8 mouse cellular contexts compared by ENCODE assay signal in genomic region chr1:132008881-132009644, GRCm38 (mm10). TPM values are rescaled to one million over a fixed set of nuclear protein-coding genes. Genes with fewer than 3 reads are reported as not detected.
DNase-seq lines count a peak whose midpoint lies in the region; ATAC-seq and TF ChIP-seq lines count a peak whose summit lies in the region.
"Had no signal": no experiment of that assay in that cellular context is flagged by ENCODE, and none has a peak within 500 bp of the region (broad histone marks: within the 10 kb centered on the region; RNA-seq: fewer than 3 reads in every experiment).

No protein-coding gene starts in this region.

- no peak for ATAC-seq in lung, embryonic 16.5 days (ENCODE audit: low read depth)
- ATAC-seq in embryonic facial prominence, embryonic 15.5 days (ENCODE audit: insufficient number of reproducible peaks, low FRiP score, low TSS enrichment, low read depth): no peak
- no peak for ATAC-seq in limb, embryonic 15.5 days (ENCODE audit: insufficient number of reproducible peaks, low FRiP score, low TSS enrichment, low read depth)
- ATAC-seq in stomach, postnatal 0 days (ENCODE audit: low FRiP score, low TSS enrichment): no peak
- ATAC-seq in monocyte, adult 5-6 weeks (replicated peaks; ENCODE audit: insufficient number of reproducible peaks, low FRiP score, low TSS enrichment, poor library complexity, severe bottlenecking): no peak

- no peaks in the 10 kb centered on the region for H3K27me3 ChIP-seq in lung, embryonic 16.5 days (ENCODE audit: control insufficient read depth, insufficient read depth, low read depth, low read length)
- no peaks in the 10 kb centered on the region for H3K27me3 ChIP-seq in embryonic facial prominence, embryonic 15.5 days
- no peaks in the 10 kb centered on the region for H3K27me3 ChIP-seq in limb, embryonic 15.5 days
- no peaks in the 10 kb centered on the region for H3K27me3 ChIP-seq in stomach, postnatal 0 days (ENCODE audit: control insufficient read depth, insufficient read depth, low read length)

- H3K4me1 ChIP-seq in lung, embryonic 16.5 days (replicated peaks; ENCODE audit: control insufficient read depth, insufficient read depth, low read length): peaks cover 20% of the 10 kb centered on the region
- H3K4me1 ChIP-seq in embryonic facial prominence, embryonic 15.5 days: peaks cover 34% of the 10 kb centered on the region
- H3K4me1 ChIP-seq in limb, embryonic 15.5 days: peaks cover 26% of the 10 kb centered on the region
- no peaks in the 10 kb centered on the region for H3K4me1 ChIP-seq in stomach, postnatal 0 days (replicated peaks; ENCODE audit: control insufficient read depth, insufficient read depth)

- TF ChIP-seq EP300 in stomach, postnatal 0 days (optimal IDR thresholded peaks at IDR 0.05): no peak

- no peak for TF ChIP-seq CTCF in stomach, postnatal 0 days (IDR thresholded peaks at IDR 0.05; ENCODE audit: low read depth)

- peak overlapping the region; percentile 76 for H3K4me3 ChIP-seq in lung, embryonic 16.5 days (ENCODE audit: low read length)
- H3K4me3 ChIP-seq in embryonic facial prominence, embryonic 15.5 days (replicated peaks): peak overlapping the region; percentile 84
- peak overlapping the region; percentile 82 for H3K4me3 ChIP-seq in limb, embryonic 15.5 days
- H3K4me3 ChIP-seq in stomach, postnatal 0 days (ENCODE audit: low read depth, low read length): peak overlapping the region; percentile 83

- no peak for DNase-seq in lung, postnatal 10 days
- DNase-seq in stomach, postnatal 0 days (ENCODE audit: low spot score): no peak
- no peak for DNase-seq in cerebellum, postnatal 36 days
- DNase-seq: spleen, adult 18-20 months had no signal

- 28% methylated on average over 8 of the region's 8 CpGs for WGBS in lung, embryonic 16.5 days
- WGBS in embryonic facial prominence, embryonic 15.5 days: 37% methylated on average over 8 of the region's 8 CpGs
- WGBS in limb, embryonic 15.5 days: 36% methylated on average over 8 of the region's 8 CpGs
- WGBS in stomach, postnatal 0 days: 31% methylated on average over 8 of the region's 8 CpGs

- peak overlapping the region; percentile 19; the same call in 1 of the 2 replicates for H3K27ac ChIP-seq in lung, embryonic 16.5 days (ENCODE audit: low read length)
- H3K27ac ChIP-seq in embryonic facial prominence, embryonic 15.5 days (replicated peaks): peak overlapping the region; percentile 100
- H3K27ac ChIP-seq in limb, embryonic 15.5 days: peak overlapping the region; percentile 100; the same call in 1 of the 2 replicates
- H3K27ac ChIP-seq in stomach, postnatal 0 days (replicated peaks): peak overlapping the region; percentile 13; the same call in 1 of the 2 replicates

- H3K9me3 ChIP-seq in lung, embryonic 16.5 days (ENCODE audit: control insufficient read depth, low read length): no peaks in the 10 kb centered on the region
- H3K9me3 ChIP-seq in embryonic facial prominence, embryonic 15.5 days (replicated peaks): no peaks in the 10 kb centered on the region
- H3K9me3 ChIP-seq in limb, embryonic 15.5 days: no peaks in the 10 kb centered on the region
- no peaks in the 10 kb centered on the region for H3K9me3 ChIP-seq in stomach, postnatal 0 days (ENCODE audit: control insufficient read depth, low read length)

- H3K9ac ChIP-seq in lung, embryonic 16.5 days (ENCODE audit: low read length): peak overlapping the region; percentile 91
- peak overlapping the region; percentile 96; the same call in 1 of the 2 replicates for H3K9ac ChIP-seq in embryonic facial prominence, embryonic 15.5 days
- 0 out of 2 replicates have a peak overlapping the region, but pooled peaks have one; percentile 11 for H3K9ac ChIP-seq in limb, embryonic 15.5 days
- H3K9ac ChIP-seq in stomach, postnatal 0 days (ENCODE audit: low read length): peak overlapping the region; percentile 98

- H3K4me2 ChIP-seq in lung, embryonic 16.5 days (ENCODE audit: low read depth, low read length): peak overlapping the region; percentile 64
- peak overlapping the region; percentile 62 for H3K4me2 ChIP-seq in embryonic facial prominence, embryonic 15.5 days (replicated peaks)
- H3K4me2 ChIP-seq in limb, embryonic 15.5 days: peak overlapping the region; percentile 58
- peak overlapping the region; percentile 65 for H3K4me2 ChIP-seq in stomach, postnatal 0 days (replicated peaks; ENCODE audit: low read depth)

- no peaks in the 10 kb centered on the region for H3K36me3 ChIP-seq in lung, embryonic 16.5 days (ENCODE audit: control insufficient read depth, insufficient read depth, low read length)
- H3K36me3 ChIP-seq in embryonic facial prominence, embryonic 15.5 days: no peaks in the 10 kb centered on the region
- no peaks in the 10 kb centered on the region for H3K36me3 ChIP-seq in limb, embryonic 15.5 days
- H3K36me3 ChIP-seq in stomach, postnatal 0 days (ENCODE audit: control insufficient read depth, insufficient read depth, low read length): no peaks in the 10 kb centered on the region

RNA-seq across cellular contexts. Expression of gene Elk4, which starts 1.7 kb away (rescaled TPM):
- polyA plus RNA-seq in lung, embryonic 16.5 days (2015; fragmentation: Nextera tagmentation; extraction: Ambion mirVana): 22.5 and 26.3 TPM in 2 replicates
- 23.0 and 29.2 TPM in 2 replicates for polyA plus RNA-seq in embryonic facial prominence, embryonic 15.5 days (2015; fragmentation: Nextera tagmentation; extraction: Ambion mirVana)
- 24.3 and 24.4 TPM in 2 replicates for polyA plus RNA-seq in limb, embryonic 15.5 days (2015; fragmentation: Nextera tagmentation; extraction: Ambion mirVana)
- 13.8 and 14.3 TPM in 2 replicates for polyA plus RNA-seq in stomach, postnatal 0 days (2015; fragmentation: Nextera tagmentation; extraction: Ambion mirVana)
- 94.2 to 198 TPM (median 109 TPM) in 3 replicates for total RNA-seq in monocyte, adult 5-6 weeks (2017)

RNA-seq across cellular contexts. Expression of gene Slc45a3, which starts 46.3 kb away (rescaled TPM):
- polyA plus RNA-seq in lung, embryonic 16.5 days (2015; fragmentation: Nextera tagmentation; extraction: Ambion mirVana): 4.2 TPM in 2 replicates
- 12.6 and 13.3 TPM in 2 replicates for polyA plus RNA-seq in embryonic facial prominence, embryonic 15.5 days (2015; fragmentation: Nextera tagmentation; extraction: Ambion mirVana)
- 13.9 and 14.2 TPM in 2 replicates for polyA plus RNA-seq in limb, embryonic 15.5 days (2015; fragmentation: Nextera tagmentation; extraction: Ambion mirVana)
- polyA plus RNA-seq in stomach, postnatal 0 days (2015; fragmentation: Nextera tagmentation; extraction: Ambion mirVana): 18.4 and 23.3 TPM in 2 replicates
- not detected in 3 replicates for total RNA-seq in monocyte, adult 5-6 weeks (2017)

RNA-seq across cellular contexts. Expression of gene Mfsd4a, which starts 58.8 kb away (rescaled TPM):
- 16.6 and 19.3 TPM in 2 replicates for polyA plus RNA-seq in lung, embryonic 16.5 days (2015; fragmentation: Nextera tagmentation; extraction: Ambion mirVana)
- 15.2 and 16.8 TPM in 2 replicates for polyA plus RNA-seq in embryonic facial prominence, embryonic 15.5 days (2015; fragmentation: Nextera tagmentation; extraction: Ambion mirVana)
- 11.7 and 14.7 TPM in 2 replicates for polyA plus RNA-seq in limb, embryonic 15.5 days (2015; fragmentation: Nextera tagmentation; extraction: Ambion mirVana)
- polyA plus RNA-seq in stomach, postnatal 0 days (2015; fragmentation: Nextera tagmentation; extraction: Ambion mirVana): 16.7 TPM in 2 replicates
- 4.2 to 7.2 TPM (median 5.1 TPM) in 3 replicates for total RNA-seq in monocyte, adult 5-6 weeks (2017)

Comparison
In these comparisons a context has a peak if more than half of its experiments do, and no peak if none do; other contexts are left out.
1. H3K27ac ChIP-seq: peak in every context shown above with its lines; median percentile 100 in embryonic facial prominence, embryonic 15.5 days; 100 in limb, embryonic 15.5 days; 19 in lung, embryonic 16.5 days; 13 in stomach, postnatal 0 days.
2. H3K9ac ChIP-seq: peak in every context shown above with its lines; median percentile 98 in stomach, postnatal 0 days; 96 in embryonic facial prominence, embryonic 15.5 days; 91 in lung, embryonic 16.5 days; 11 in limb, embryonic 15.5 days.